Mouse (Mus musculus): Measurements from ENCODE around the gene Ache. TPM values are rescaled to one million over a fixed set of nuclear protein-coding genes. Genes with fewer than 3 reads are reported as not detected.

The Ache gene
- total RNA-seq, 1 experiment from 2014 or later, result 0.47 TPM

DNA sequence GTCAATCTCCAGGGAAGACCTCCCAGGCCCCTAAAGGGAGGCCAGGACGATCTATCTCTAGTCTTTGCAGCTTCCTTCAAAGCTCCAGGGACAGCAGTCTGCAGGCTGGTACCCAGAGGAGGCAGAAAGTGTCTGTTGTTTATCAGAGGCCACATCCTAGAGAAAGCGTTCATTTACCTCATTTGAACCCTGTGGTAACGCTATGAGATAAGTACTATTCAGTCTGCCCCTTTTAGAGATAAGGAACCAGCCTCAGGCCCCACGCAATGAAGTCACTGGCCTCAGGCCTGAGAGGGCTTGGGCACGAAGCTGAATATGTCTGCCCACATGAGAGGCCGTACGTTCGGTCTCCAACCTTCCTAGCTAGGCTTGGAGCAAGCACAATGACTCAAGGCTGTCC is 30.0 kb downstream of the Ache start:
- no peak for ATAC-seq (ENCODE audit: extremely low read depth, insufficient number of reproducible peaks, low FRiP score, poor library complexity, severe bottlenecking)

DNA sequence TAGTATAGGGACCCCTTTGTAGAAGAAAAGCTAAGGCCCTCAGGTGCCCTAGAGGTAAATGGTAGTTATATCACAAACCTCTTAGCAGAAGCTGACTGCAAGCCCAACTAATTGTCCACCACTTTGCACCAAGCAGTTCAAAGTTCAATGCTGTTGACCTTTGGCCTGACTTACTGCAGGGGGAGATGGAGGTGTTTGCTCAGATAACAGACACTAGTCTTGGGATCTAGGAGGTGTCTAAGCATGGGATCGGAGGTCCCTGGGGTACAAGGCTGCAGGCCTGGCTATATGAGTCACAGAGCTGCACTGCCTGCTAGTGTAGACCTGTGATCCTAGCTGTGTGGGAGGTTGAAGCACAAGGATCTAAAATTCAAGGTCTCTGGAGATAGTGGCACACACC is 31.3 kb downstream of the Ache start:
- ATAC-seq (ENCODE audit: extremely low read depth, insufficient number of reproducible peaks, low FRiP score, poor library complexity, severe bottlenecking), result no peak

DNA sequence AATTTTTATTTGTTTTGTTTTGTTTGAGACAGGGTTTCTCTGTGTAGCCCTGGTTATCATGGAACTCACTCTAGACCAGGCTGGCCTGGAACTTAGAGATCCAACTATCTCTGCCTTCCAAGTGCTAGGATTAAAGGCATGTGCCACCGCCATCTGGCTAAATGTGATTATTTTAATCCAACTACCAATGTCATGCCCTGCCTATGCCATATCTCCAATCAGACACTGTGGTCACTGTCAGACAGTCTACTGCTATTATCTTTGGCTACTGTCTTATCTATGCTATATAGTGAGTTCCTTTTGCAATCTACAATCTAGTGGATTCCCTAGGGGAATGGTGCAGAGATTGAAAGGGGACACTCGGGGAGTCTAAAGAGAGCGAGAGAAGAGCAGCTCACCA is 33.7 kb downstream of the Ache start:
- no peak for ATAC-seq (ENCODE audit: extremely low read depth, insufficient number of reproducible peaks, low FRiP score, poor library complexity, severe bottlenecking)

DNA sequence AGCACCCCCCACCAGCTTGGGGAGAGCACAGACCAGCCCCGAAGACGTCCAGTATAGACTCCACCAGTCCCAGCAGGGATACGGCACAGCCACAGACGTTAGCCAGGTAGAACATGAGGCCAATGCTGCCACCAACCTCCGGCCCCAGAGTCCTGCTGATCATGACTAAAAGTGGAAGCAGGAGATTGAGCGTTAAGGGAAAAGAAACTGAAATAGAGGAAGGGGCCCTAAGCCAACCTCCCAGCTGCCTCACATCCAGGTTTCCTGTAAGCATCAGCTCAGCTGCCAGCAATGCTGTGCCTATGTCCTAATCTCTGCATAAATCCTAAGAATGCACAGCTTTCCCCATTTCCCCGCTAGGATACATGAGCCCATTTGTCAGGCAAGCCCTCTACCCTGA is 43.6 kb downstream of the Ache start:
- no peak for ATAC-seq (ENCODE audit: extremely low read depth, insufficient number of reproducible peaks, low FRiP score, poor library complexity, severe bottlenecking)

DNA sequence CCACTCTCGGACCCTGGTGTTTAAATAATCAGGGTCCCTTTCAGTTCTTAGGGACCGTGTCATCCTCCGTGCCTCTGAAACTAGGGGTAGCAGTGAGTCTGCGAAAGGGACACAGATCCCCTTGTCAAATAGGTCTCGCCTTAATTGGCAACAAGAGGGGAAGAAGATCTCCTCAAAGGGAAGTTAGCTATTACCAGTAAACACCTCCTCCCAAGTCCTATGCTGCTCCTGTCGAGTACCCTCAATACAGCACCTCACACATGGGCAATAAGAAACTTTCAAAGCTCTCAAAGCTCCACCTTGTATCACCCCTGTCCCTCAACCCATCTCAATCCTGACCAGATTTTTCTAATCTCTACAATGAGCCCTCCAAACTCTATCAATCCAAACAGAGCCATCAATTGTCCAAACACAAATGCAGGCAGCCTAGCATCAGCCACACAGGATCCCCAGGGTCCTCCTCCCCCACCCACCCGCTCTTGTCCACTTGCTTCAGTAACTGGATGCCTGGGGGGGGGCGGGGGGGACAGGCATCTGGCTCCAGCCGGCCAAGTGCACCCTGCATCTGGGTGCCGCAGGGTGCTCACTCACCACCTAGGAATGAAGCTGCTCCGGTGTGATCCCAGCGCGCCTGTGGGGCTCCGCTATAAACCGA is 45.7 kb downstream of the Ache start:
- ATAC-seq (ENCODE audit: extremely low read depth, insufficient number of reproducible peaks, low FRiP score, poor library complexity, severe bottlenecking), result no peak

DNA sequence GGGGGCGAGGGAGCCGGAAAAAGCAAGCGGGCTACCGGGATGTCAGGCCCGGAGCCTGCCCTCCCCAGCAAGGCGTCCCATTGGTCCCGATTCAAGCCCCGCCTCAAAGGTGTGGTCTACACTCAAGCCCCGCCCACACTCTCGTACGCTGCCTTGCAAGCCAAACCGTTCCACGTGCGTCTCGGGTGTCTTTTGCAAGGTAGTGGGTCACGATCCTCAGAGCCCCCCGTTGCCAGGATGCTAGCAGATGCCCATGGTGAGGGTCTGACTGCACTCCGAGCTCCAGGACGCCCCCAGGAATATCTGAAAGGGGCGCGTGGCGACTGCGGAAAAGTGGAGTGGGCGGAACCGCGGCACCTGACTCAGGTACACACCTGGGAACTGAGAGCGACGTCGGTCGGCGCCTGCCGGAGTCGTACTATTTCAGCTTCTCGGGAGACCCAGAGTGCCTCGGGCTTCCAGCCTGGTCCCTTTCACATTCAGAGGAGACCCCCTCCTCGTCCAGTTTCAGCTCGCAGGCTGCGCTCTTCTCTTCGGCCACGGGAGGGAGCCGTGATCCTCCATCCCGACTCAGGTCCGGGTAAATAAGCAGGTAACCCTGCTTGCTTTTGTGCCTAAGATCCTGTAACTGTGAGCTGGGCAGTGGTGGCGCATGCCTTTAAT is 46.3 kb downstream of the Ache start, which contains the start of gene Slc12a9:
Gene Slc12a9, minus strand, starts transcription at position 86 of the 663 bp plus-strand sequence.
- peak; percentile 92 for ATAC-seq (ENCODE audit: extremely low read depth, insufficient number of reproducible peaks, low FRiP score, poor library complexity, severe bottlenecking)

DNA sequence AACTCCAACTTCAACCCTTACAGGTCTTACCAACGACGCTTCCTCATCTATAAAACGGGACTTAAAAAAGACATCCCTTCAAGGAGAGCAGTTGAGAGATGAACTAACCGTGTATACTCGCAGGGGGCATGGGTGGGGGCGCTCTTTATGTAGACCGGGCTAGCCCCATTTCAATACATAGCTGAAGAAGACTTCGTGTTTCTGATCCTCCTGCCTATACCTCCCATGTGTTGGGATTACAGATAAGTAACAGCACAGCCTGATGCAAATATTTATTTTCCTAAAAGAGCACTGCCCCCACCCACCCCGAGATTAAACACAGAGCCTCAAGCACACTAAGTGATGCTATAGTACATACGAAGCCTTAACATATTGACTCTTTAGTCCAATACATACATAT is 47.0 kb downstream of the Ache start:
- no peak for ATAC-seq (ENCODE audit: extremely low read depth, insufficient number of reproducible peaks, low FRiP score, poor library complexity, severe bottlenecking)

DNA sequence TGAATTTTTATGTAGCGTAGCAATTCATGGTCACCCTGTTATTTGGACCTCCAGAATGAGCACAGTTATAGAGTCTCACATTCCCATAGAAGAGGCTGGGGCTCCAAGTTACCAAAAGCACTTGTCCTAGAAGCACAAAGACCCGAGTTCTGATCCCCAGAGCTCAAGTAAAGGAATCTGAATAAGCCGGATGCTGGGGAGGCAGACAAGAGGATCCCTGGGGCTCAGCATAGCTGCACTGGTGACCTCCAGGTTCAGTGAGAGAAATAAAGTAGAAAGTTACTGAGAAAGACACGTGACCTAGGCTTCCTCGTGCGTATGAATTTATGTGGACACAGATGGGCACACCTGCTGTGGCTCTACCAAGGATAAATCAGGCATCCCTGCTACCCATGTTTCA is 47.7 kb downstream of the Ache start:
- no peak for ATAC-seq (ENCODE audit: extremely low read depth, insufficient number of reproducible peaks, low FRiP score, poor library complexity, severe bottlenecking)

DNA sequence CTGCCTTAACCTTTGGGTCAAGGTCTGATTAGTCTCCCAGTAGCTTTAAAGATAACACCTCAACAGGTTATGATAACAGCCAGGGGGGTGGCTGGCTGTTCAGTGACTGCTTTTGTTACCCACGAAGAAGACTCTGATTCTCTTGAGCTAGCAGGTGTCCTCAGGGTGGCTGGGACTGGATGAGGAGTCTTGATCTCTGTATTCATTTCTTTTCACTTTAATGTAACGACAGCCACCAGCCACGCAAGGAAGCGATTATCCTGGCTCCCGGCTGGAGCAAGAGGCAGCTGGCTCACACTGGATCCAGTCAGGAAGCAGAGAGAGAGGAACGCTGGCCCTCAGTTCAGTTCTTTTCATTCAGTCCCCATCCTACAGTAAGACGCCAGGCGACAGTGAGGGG is 49.9 kb downstream of the Ache start:
- no peak for ATAC-seq (ENCODE audit: extremely low read depth, insufficient number of reproducible peaks, low FRiP score, poor library complexity, severe bottlenecking)

DNA sequence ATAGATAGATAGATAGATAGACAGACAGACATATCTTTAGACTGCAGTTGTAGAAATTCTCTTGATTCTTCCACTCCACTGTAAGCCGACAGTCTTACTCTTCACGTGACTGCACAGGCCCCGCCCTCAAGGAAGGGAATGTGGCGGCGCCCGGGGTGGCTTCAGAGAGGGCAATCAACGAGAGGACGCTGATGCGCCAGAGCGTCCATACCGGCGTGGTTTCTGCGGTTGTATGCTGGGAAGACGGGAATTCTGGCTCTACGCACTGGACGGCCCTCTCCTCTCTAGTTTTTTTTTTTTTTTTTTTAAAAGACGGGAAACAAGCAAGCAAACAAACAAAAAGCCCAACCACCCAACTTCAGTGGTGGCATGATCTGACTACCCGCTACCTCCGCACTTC is 50.9 kb downstream of the Ache start:
- ATAC-seq (ENCODE audit: extremely low read depth, insufficient number of reproducible peaks, low FRiP score, poor library complexity, severe bottlenecking), result peak; percentile 47; the same call in 1 of the 2 replicates

DNA sequence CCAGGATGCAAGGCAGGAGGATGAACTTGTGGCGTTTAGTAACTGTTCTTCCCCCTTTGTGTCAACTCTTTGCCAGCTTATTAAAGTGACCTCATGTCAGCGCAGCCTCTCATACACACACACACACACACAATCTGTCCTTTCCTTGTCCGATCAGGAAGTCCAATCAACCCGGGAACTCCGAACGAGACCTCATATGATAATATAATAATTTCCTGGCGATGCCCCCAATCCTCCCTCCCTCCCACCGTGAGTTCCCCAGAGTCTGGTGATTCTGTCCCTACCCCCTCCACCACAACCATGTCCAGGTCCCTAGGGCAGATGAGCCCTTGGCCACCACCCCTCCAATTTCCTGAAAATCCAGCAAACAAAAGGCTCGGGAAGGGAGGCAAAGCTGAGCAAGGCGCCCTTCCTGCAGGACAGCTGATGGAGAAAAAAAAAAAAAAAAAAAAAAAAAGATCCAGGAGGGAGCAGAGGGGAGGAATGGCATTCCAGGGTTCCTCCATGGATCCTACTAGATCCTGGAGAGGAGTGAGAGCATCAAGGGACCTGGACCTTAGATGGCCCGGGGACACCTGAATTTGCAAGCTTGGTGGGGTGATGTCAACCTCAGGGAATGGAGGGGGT is 51.5 kb downstream of the Ache start:
- ATAC-seq (ENCODE audit: extremely low read depth, insufficient number of reproducible peaks, low FRiP score, poor library complexity, severe bottlenecking), result no peak

DNA sequence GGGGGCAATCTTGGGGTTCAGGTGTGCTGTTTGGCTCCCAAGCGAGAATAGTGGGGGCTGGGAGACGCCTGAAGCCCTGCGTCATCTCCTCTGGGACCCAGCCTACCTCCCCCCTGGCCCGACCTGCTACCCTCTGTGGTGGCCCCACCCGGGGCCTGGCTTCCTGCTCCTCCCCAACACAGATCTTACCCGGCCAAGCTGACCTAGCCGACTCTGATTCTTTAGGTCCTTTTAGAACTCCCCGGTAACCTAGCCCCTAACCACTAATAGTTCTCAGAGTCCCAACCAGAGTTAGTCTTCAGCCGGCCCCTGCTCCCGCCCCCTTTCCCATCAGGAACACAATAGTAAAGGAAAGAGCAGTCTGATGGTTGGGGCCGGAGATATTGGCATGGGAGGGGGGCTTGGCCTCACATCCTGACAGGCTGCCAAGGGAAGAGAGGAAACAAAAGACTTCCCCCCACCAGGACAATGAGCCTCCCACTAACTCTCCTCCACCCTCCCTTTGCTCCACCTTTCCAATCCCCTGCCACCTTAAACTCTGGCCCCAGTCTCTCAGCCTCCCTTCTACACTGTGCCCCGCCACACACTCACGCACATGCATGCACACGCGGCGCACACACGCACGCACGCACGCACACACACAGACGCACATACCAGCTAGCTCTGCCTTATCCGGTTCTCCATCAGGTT is 52.1 kb downstream of the Ache start:
- ATAC-seq (ENCODE audit: extremely low read depth, insufficient number of reproducible peaks, low FRiP score, poor library complexity, severe bottlenecking), result no peak

DNA sequence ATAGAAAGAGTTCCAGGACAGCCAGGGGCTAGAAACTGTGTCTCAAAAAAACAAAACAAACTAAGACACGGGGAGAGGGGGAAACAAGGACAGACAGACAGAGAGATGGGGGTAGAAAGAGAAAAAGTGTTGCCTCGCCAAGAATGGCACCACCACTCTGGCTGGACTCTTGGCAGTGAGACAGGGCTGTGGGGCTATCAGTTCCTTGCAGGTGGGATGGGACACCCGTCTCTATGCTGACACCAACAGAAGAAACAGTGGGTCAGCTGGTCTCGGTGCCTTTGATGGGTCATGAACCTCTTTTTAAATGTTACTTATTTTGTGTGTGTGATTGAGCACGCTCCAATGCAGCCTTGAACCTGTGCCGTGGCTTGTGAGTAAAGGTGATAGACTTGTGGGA is 52.9 kb downstream of the Ache start:
- no peak for ATAC-seq (ENCODE audit: extremely low read depth, insufficient number of reproducible peaks, low FRiP score, poor library complexity, severe bottlenecking)

DNA sequence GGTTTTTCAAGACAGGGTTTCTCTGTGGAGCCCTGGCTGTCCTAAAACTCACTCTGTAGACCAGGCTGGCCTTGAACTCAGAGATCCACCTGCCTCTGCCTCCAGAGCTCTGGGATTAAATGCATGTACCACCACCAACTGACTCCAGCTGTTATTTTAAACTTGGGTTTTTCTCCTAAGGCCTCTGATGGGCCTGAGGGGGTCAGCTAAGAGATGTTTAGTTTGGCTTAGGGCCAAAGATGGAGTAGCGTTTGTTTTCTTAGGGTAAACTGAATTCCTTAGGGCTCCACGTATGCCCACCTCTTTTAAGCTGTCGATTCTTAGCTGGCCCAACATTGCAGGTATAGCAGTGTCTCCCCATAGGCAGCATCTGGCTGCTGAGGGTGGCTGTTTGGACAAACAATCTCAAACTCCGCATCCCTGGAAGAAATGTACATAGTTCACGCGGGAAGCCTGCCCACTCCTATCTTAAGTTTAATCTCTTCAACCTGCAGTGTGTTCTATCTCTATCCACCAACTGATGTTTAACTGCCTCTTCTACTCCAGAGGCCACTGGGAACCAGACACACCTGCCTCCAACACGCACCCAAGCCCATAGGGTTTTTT is 55.2 kb downstream of the Ache start:
- ATAC-seq (ENCODE audit: extremely low read depth, insufficient number of reproducible peaks, low FRiP score, poor library complexity, severe bottlenecking), result no peak

DNA sequence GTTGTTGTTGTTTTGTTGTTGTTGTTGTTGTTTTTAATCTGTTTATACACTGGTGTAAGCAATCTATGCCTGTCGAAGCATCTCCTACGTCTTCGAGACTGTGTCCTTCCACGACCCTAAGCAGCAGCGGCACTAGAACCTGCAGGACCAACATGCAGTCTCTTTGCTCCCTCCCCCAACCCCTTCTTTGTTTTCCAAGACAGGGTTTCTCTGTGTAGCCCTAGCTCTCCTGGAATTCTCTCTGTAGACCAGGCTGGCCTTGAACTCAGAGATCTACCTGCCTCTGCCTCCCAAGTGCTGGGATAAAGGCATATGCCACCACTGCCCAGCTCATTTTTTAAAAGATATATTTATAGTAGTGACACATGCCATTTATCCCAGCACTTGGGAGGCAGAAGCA is 56.1 kb downstream of the Ache start:
- no peak for ATAC-seq (ENCODE audit: extremely low read depth, insufficient number of reproducible peaks, low FRiP score, poor library complexity, severe bottlenecking)

DNA sequence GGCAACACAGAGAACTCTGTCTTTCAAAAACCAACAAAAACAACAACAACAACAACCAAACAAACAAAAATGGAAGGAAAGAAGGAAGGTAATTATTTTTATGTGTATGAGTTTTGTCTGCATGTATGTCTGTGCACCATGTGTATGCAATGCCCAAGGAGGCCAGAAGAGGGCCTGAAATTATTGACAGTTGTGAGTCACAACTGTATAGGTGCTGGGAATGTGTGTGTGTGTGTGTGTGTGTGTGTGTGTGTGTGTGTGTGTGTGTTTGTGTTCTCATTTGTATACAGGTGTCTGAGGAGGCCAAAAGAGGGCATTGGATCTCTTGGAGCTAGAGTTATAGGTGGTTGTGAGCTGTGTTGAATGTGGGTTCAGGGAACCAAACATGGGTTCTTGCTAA is 56.5 kb downstream of the Ache start:
- ATAC-seq (ENCODE audit: extremely low read depth, insufficient number of reproducible peaks, low FRiP score, poor library complexity, severe bottlenecking), result no peak

Data from neutrophil, adult 5-6 weeks (primary cell).